39 mouse cellular contexts compared by ENCODE assay signal in genomic region chr1:74721657-74722056, GRCm38 (mm10). TPM values are rescaled to one million over a fixed set of nuclear protein-coding genes. Genes with fewer than 3 reads are reported as not detected.
"Had no signal": no experiment of that assay in that cellular context is flagged by ENCODE, and none has a peak within 500 bp of the region (broad histone marks: within the 10 kb centered on the region; RNA-seq: fewer than 3 reads in every experiment).

No protein-coding gene starts in this region.

- ATAC-seq: lung, postnatal 0 days; midbrain, embryonic 13.5 days; midbrain, embryonic 15.5 days; midbrain, embryonic 16.5 days had no signal

- H3K36me3 ChIP-seq: limb, embryonic 12.5 days; limb, embryonic 13.5 days; limb, embryonic 15.5 days; liver, embryonic 13.5 days; liver, embryonic 15.5 days; lung, embryonic 15.5 days; midbrain, embryonic 10.5 days; midbrain, embryonic 12.5 days; midbrain, embryonic 13.5 days; midbrain, embryonic 15.5 days; neural tube, embryonic 12.5 days; neural tube, embryonic 13.5 days had no signal

- H3K4me2 ChIP-seq: limb, embryonic 12.5 days; limb, embryonic 13.5 days; limb, embryonic 15.5 days; liver, embryonic 13.5 days; liver, embryonic 15.5 days; lung, embryonic 14.5 days; lung, embryonic 15.5 days; midbrain, embryonic 11.5 days; midbrain, embryonic 12.5 days; midbrain, embryonic 13.5 days; midbrain, embryonic 15.5 days; neural tube, embryonic 12.5 days; neural tube, embryonic 13.5 days had no signal

- H3K4me3 ChIP-seq: left cerebral cortex, adult 2 months; limb, embryonic 10.5 days; limb, embryonic 12.5 days; limb, embryonic 13.5 days; limb, embryonic 15.5 days; liver, embryonic 13.5 days; liver, embryonic 15.5 days; lung, embryonic 15.5 days; megakaryocyte, embryonic 14.5 days; midbrain, embryonic 10.5 days; midbrain, embryonic 12.5 days; midbrain, embryonic 13.5 days; midbrain, embryonic 15.5 days; myocyte; neural tube, embryonic 12.5 days; neural tube, embryonic 13.5 days had no signal

- H3K27me3 ChIP-seq: limb, embryonic 12.5 days; limb, embryonic 13.5 days; limb, embryonic 15.5 days; liver, embryonic 13.5 days; liver, embryonic 15.5 days; lung, embryonic 15.5 days; midbrain, embryonic 12.5 days; midbrain, embryonic 13.5 days; midbrain, embryonic 15.5 days; neural tube, embryonic 12.5 days; neural tube, embryonic 13.5 days had no signal

- H3K4me1 ChIP-seq: limb, embryonic 12.5 days; limb, embryonic 13.5 days; limb, embryonic 15.5 days; liver, embryonic 13.5 days; liver, embryonic 15.5 days; lung, embryonic 15.5 days; midbrain, embryonic 12.5 days; midbrain, embryonic 13.5 days; midbrain, embryonic 15.5 days; neural tube, embryonic 12.5 days; neural tube, embryonic 13.5 days had no signal

- H3K27ac ChIP-seq: left cerebral cortex, adult 2 months; limb, embryonic 10.5 days; limb, embryonic 12.5 days; limb, embryonic 13.5 days; limb, embryonic 15.5 days; liver, embryonic 13.5 days; liver, embryonic 14.5 days; liver, embryonic 15.5 days; lung, embryonic 15.5 days; macrophage; midbrain, embryonic 10.5 days; midbrain, embryonic 12.5 days; midbrain, embryonic 13.5 days; midbrain, embryonic 15.5 days; neural tube, embryonic 12.5 days; neural tube, embryonic 13.5 days had no signal

- H3K9me3 ChIP-seq: limb, embryonic 10.5 days; limb, embryonic 12.5 days; limb, embryonic 15.5 days; liver, embryonic 13.5 days; liver, embryonic 15.5 days; lung, embryonic 15.5 days; midbrain, embryonic 10.5 days; midbrain, embryonic 12.5 days; midbrain, embryonic 15.5 days; neural tube, embryonic 12.5 days; neural tube, embryonic 13.5 days had no signal

- H3K9ac ChIP-seq: limb, embryonic 12.5 days; limb, embryonic 13.5 days; limb, embryonic 15.5 days; liver, embryonic 13.5 days; liver, embryonic 14.5 days; liver, embryonic 15.5 days; lung, embryonic 14.5 days; lung, embryonic 15.5 days; midbrain, embryonic 12.5 days; midbrain, embryonic 13.5 days; midbrain, embryonic 15.5 days; neural tube, embryonic 12.5 days; neural tube, embryonic 13.5 days had no signal

- DNase-seq: left cerebral cortex, postnatal 4 days; liver, embryonic 13.5 days; lung, adult 18-20 months; lung, adult 2 months; lung, embryonic 14.5 days; lung, postnatal 10 days; lung, postnatal 14 days; lung, postnatal 36 days; lung, postnatal 4 days; midbrain, embryonic 14.5 days had no signal

RNA-seq across cellular contexts. Expression of gene Prkag3, which starts 27.4 kb away (rescaled TPM):
- total RNA-seq: left cerebral cortex, adult 2 months; left cerebral cortex, postnatal 10 days; left cerebral cortex, postnatal 14 days; left cerebral cortex, postnatal 25 days; left cerebral cortex, postnatal 4 days; megakaryocyte progenitor cell, adult 5-6 weeks; megakaryocyte, adult 5-6 weeks; megakaryocyte-erythroid progenitor cell, adult 5-6 weeks; monocyte, adult 5-6 weeks had no signal
- polyA plus RNA-seq: limb, embryonic 11.5 days; liver, embryonic 14.5 days; macrophage; midbrain, embryonic 10.5 days; midbrain, embryonic 11.5 days; midbrain, embryonic 12.5 days; midbrain, embryonic 14.5 days; midbrain, embryonic 15.5 days; midbrain, embryonic 16.5 days; neural tube, embryonic 11.5 days; neural tube, embryonic 13.5 days had no signal

RNA-seq across cellular contexts. Expression of gene Wnt6, which starts 50.0 kb away (rescaled TPM):
- total RNA-seq: megakaryocyte-erythroid progenitor cell, adult 5-6 weeks had no signal
- polyA plus RNA-seq: macrophage had no signal
